Mouse (Mus musculus): Measurements from ENCODE around the gene Fndc10.
"Not testable (repeated sequence)": the region's sequence is repeated elsewhere in the genome, so short reads cannot be mapped to it uniquely, and the experiment has no call there.

Fndc10 gene

GRCm38 (mm10) chr4:155735788-155736187 lies 41.6 kb downstream of the Fndc10 start:
- in situ Hi-C loops (cut with MboI, MseI) = no loop called here

GRCm38 (mm10) chr4:155736421-155736820 lies 42.3 kb downstream of the Fndc10 start:
- in situ Hi-C loops (cut with MboI, MseI) = no loop called here

- in situ Hi-C loops (cut with MboI, MseI) = no loop called here
Observed at GRCm38 (mm10) chr4:155738262-155738661, 44.1 kb downstream of the Fndc10 start.

- in situ Hi-C loops (cut with MboI, MseI) = no loop called here
Observed at GRCm38 (mm10) chr4:155739152-155739551, 45.0 kb downstream of the Fndc10 start.

GRCm38 (mm10) chr4:155739741-155740636 lies 45.8 kb downstream of the Fndc10 start:
- in situ Hi-C loops (cut with MboI, MseI) = no loop called here

- in situ Hi-C loops (cut with MboI, MseI) = not testable (repeated sequence)
Observed at GRCm38 (mm10) chr4:155740681-155741080, 46.5 kb downstream of the Fndc10 start.

- in situ Hi-C loops (cut with MboI, MseI) = no loop called here
Observed at GRCm38 (mm10) chr4:155742684-155743083, 48.5 kb downstream of the Fndc10 start.

GRCm38 (mm10) chr4:155744474-155744873 lies 50.3 kb downstream of the Fndc10 start:
- in situ Hi-C loops (cut with MboI, MseI) = no loop called here

- in situ Hi-C loops (cut with MboI, MseI) = no loop called here
Observed at GRCm38 (mm10) chr4:155745136-155745535, 51.0 kb downstream of the Fndc10 start.

Measured in regulatory T cell (primary cell).